ENCODE assay signal across 1 mouse cellular context in the genomic region with DNA sequence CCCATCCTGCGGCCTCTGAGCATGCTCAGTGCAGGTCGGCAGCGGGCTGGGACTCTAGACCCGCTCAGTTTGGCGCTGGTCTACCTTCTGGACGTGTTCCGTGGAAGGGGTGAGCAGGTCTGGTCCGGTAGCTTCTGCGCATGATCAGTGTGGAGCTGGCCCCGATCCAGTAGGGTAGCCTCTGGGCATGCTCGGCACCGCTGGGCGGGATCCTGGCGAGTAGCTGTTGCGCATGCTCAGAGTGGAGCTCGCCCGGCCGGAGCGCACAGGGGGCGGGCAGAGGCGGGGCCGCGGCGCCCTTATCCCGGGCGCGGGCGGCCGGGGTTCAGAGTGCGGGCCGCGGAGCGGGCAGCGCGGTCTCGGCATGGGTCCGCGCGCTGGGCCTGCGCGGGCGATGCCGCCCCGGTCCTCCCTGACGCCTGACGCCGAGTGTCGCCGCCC.
TF ChIP-seq lines count a peak whose summit lies in the region.

TSS of gene Ipmk (plus strand) at position 255 of the 441 bp plus-strand sequence.

TF ChIP-seq in CH12.LX, 34 proteins besides CTCF, POLR2A, EP300 and RAD21 (continued from another document):
- TF ChIP-seq ELF1 (IDR thresholded peaks at IDR 0.05; ENCODE audit: low read depth, low read length): 0 out of 2 replicates have a peak, but pooled peaks have one; percentile 40
- TF ChIP-seq MAX (IDR thresholded peaks at IDR 0.05; ENCODE audit: low read length): no peak
- TF ChIP-seq TBP (conservative IDR thresholded peaks at IDR 0.05; ENCODE audit: low read depth, low read length): 0 out of 2 replicates have a peak, but pooled peaks have one; percentile 40
